Mouse (Mus musculus) heart, embryonic 12.5 days (tissue): ENCODE measurements around the gene A230072I06Rik. TPM values are rescaled to one million over a fixed set of nuclear protein-coding genes. Genes with fewer than 3 reads are reported as not detected.

Source experiments
- ATAC-seq: fragments of 200-750 bp; cut with Nextera tagmentation; 2 replicates; pipeline ENCODE4 v1.8.0; 2017; ENCODE audit warnings: moderate TSS enrichment, moderate library complexity; ENCODE audit not compliant: insufficient number of reproducible peaks, low FRiP score
- H3K27ac ChIP-seq: fragments of 300-500 bp; sonication (generic); 2 replicates; pipeline ENCODE4 v1.5.1; 2016; ENCODE audit warnings: mild to moderate bottlenecking, moderate library complexity; ENCODE audit not compliant: poor library complexity, severe bottlenecking
- H3K27me3 ChIP-seq: fragments of 300-500 bp; sonication (generic); replicated peaks from 2 replicates; pipeline ENCODE4 v1.6.1; 2016; ENCODE audit warnings: mild to moderate bottlenecking, moderate library complexity
- H3K36me3 ChIP-seq: fragments of 300-500 bp; sonication (generic); 2 replicates; pipeline ENCODE4 v1.6.1; 2016; ENCODE audit warnings: mild to moderate bottlenecking, moderate library complexity
- H3K4me1 ChIP-seq: fragments of 300-500 bp; sonication (generic); replicated peaks from 2 replicates; pipeline ENCODE4 v1.6.1; 2016; ENCODE audit warnings: mild to moderate bottlenecking
- H3K4me2 ChIP-seq: fragments of 300-500 bp; sonication (generic); 2 replicates; pipeline ENCODE4 v1.6.1; 2016; ENCODE audit warnings: mild to moderate bottlenecking, moderate library complexity
- H3K4me3 ChIP-seq: fragments of 300-500 bp; sonication (generic); 2 replicates; pipeline ENCODE4 v1.5.1; 2016; ENCODE audit warnings: mild to moderate bottlenecking
- H3K9ac ChIP-seq: fragments of 300-500 bp; sonication (generic); 2 replicates; pipeline ENCODE4 v1.6.1; 2016; ENCODE audit warnings: mild to moderate bottlenecking, moderate library complexity
- H3K9me3 ChIP-seq: fragments of 300-500 bp; sonication (generic); replicated peaks from 2 replicates; pipeline ENCODE4 v1.6.1; 2016; ENCODE audit warnings: mild to moderate bottlenecking, moderate library complexity
- WGBS: fragments of 180-500 bp; shearing (Covaris S2); methylation state at CpG from one replicate; pipeline ENCODE4 v1.1.7; 2016; 5-methylcytosine and 5-hydroxymethylcytosine counted together
- polyA plus RNA-seq: library from polyadenylated mRNA; unstranded; fragments of >200 nt; fragmentation: Nextera tagmentation; extraction: Ambion mirVana; gene quantifications from 2 replicates; pipeline ENCODE4 v1.2.1, GENCODE M21; 2016

Gene A230072I06Rik
- polyA plus RNA-seq, 1 experiment from 2014 or later: not detected

GRCm38 (mm10) chr8:12279482-12280192 lies 1.0 kb downstream of the A230072I06Rik start:
- Histone ChIP-seq H3K9me3 (no peaks in the 10 kb centered on the region), H3K9ac (no peak overlapping the region), H3K27ac (peak overlapping the region; percentile 52), H3K36me3 (no peaks in the 10 kb centered on the region), H3K27me3 (peaks cover 6% of the 10 kb centered on the region; the same call in 1 of the 2 replicates), H3K4me2 (peak overlapping the region; percentile 33), H3K4me1 (peaks cover 20% of the 10 kb centered on the region), H3K4me3 (no peak overlapping the region)
- peak; percentile 30; the same call in 1 of the 2 replicates for ATAC-seq
- 48% methylated on average over 13 of the region's 13 CpGs for WGBS

GRCm38 (mm10) chr8:12282128-12282527 lies 3.5 kb downstream of the A230072I06Rik start:
- no peak overlapping the region for H3K9ac ChIP-seq
- no peak overlapping the region for H3K4me3 ChIP-seq
- no peak overlapping the region for H3K4me2 ChIP-seq
- peaks cover 6% of the 10 kb centered on the region; the same call in 1 of the 2 replicates for H3K27me3 ChIP-seq
- no peak overlapping the region for H3K27ac ChIP-seq
- H3K4me1 ChIP-seq: peaks cover 20% of the 10 kb centered on the region
- H3K9me3 ChIP-seq: no peaks in the 10 kb centered on the region
- no peak for ATAC-seq
- H3K36me3 ChIP-seq: no peaks in the 10 kb centered on the region
- 79% methylated on average over 22 of the region's 22 CpGs for WGBS

- Histone ChIP-seq H3K4me2 (no peak overlapping the region), H3K9ac (no peak overlapping the region), H3K4me1 (no peaks in the 10 kb centered on the region), H3K27me3 (peaks cover 5% of the 10 kb centered on the region; the same call in 1 of the 2 replicates), H3K4me3 (no peak overlapping the region), H3K27ac (no peak overlapping the region), H3K36me3 (no peaks in the 10 kb centered on the region), H3K9me3 (no peaks in the 10 kb centered on the region)
- ATAC-seq: no peak
Measured at GRCm38 (mm10) chr8:12290551-12290950, 11.9 kb downstream of the A230072I06Rik start.

- no peaks in the 10 kb centered on the region for H3K36me3 ChIP-seq
- ATAC-seq: no peak
- H3K27me3 ChIP-seq: peaks cover 28% of the 10 kb centered on the region
- H3K27ac ChIP-seq: no peak overlapping the region
- 76% methylated on average over 10 of the region's 10 CpGs for WGBS
- H3K9me3 ChIP-seq: no peaks in the 10 kb centered on the region; the same call in 1 of the 2 replicates
- no peak overlapping the region for H3K9ac ChIP-seq
- no peak overlapping the region for H3K4me2 ChIP-seq
- no peak overlapping the region for H3K4me3 ChIP-seq
- no peaks in the 10 kb centered on the region for H3K4me1 ChIP-seq
Measured at GRCm38 (mm10) chr8:12298326-12298950, 19.8 kb downstream of the A230072I06Rik start.

GRCm38 (mm10) chr8:12301998-12302397 lies 23.4 kb downstream of the A230072I06Rik start:
- H3K27ac ChIP-seq: no peak overlapping the region
- H3K27me3 ChIP-seq: peaks cover 29% of the 10 kb centered on the region
- 58% methylated on average over 14 of the region's 14 CpGs for WGBS
- no peak overlapping the region for H3K4me3 ChIP-seq
- ATAC-seq: no peak
- no peaks in the 10 kb centered on the region for H3K36me3 ChIP-seq
- no peaks in the 10 kb centered on the region for H3K4me1 ChIP-seq
- H3K9me3 ChIP-seq: no peaks in the 10 kb centered on the region; the same call in 1 of the 2 replicates
- no peak overlapping the region for H3K9ac ChIP-seq
- no peak overlapping the region for H3K4me2 ChIP-seq

DNA sequence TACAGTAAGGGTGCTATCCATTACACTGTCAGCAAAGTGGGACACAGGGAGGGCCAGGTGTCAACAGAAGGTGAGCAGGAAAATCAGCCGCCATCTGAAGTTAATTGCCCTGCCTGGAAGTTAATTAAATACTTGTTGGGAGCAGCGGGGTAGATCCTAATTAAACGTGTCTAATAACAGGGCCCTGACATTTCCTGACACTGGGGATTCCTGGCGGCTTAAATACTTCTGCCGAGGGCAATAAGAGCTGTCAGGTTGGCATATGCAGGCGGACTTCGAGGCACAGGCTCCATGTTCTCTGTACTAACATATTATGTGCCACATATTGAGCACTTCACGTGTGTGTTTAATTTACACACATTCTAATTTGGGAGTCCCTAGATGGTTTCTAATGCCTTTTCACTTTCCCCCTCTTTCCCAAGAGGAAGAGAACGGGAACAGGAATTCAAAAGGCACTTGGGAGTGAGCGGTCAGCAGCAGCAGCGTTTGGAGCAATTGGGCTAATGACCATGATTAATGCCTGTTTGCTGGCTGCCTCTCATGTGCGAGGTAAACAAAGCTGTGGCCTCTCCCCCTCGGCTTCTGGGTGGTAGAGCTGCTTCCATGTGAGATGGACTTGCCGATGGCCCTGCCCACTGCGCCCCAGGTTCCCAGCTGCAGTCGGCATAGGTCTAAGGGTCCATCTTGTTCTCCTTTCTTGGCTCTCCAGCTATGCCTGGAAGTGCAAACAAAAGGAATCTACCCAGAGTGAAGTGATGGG lies 34.5 kb downstream of the A230072I06Rik start:
- WGBS: 59% methylated on average over 16 of the region's 16 CpGs
- no peak overlapping the region for H3K9ac ChIP-seq
- no peaks in the 10 kb centered on the region for H3K36me3 ChIP-seq
- peaks cover 6% of the 10 kb centered on the region for H3K9me3 ChIP-seq
- no peaks in the 10 kb centered on the region for H3K4me1 ChIP-seq
- peaks cover 52% of the 10 kb centered on the region for H3K27me3 ChIP-seq
- no peak overlapping the region for H3K4me2 ChIP-seq
- H3K4me3 ChIP-seq: no peak overlapping the region
- no peak overlapping the region for H3K27ac ChIP-seq
- ATAC-seq: no peak

GRCm38 (mm10) chr8:12314258-12314657 lies 35.6 kb downstream of the A230072I06Rik start:
- Histone ChIP-seq H3K4me2 (no peak overlapping the region), H3K4me3 (no peak overlapping the region), H3K9me3 (0 out of 2 replicates have a peak, but pooled peaks cover 4% of the 10 kb centered on the region), H3K36me3 (no peaks in the 10 kb centered on the region), H3K4me1 (no peaks in the 10 kb centered on the region), H3K9ac (no peak overlapping the region), H3K27ac (no peak overlapping the region), H3K27me3 (peaks cover 62% of the 10 kb centered on the region)
- 56% methylated on average over 11 of the region's 11 CpGs for WGBS
- ATAC-seq: no peak

DNA sequence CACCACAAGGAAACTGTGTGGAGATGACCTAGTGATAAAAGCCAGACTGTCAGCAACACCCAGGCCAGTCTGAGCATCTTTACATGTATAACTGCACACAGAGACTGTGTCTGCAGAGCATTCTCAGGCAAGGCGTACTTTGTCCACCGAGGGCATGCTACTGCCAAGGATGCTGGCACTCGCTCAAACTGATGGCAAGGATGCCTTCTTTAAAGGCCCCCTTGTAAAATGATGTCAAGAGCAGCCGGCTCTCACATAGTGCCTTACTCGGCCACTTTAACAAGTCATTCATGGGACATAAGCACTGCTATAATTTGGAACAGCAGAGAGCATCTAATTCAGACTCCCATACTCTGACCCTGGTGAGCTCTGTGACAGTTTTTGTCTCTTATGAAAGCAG lies 36.6 kb downstream of the A230072I06Rik start:
- H3K4me2 ChIP-seq: no peak overlapping the region
- no peak for ATAC-seq
- H3K4me3 ChIP-seq: no peak overlapping the region
- no peak overlapping the region for H3K9ac ChIP-seq
- WGBS: 66% methylated on average over 5 of the region's 5 CpGs
- 0 out of 2 replicates have a peak, but pooled peaks cover 4% of the 10 kb centered on the region for H3K9me3 ChIP-seq
- peaks cover 61% of the 10 kb centered on the region for H3K27me3 ChIP-seq
- H3K27ac ChIP-seq: no peak overlapping the region
- no peaks in the 10 kb centered on the region for H3K36me3 ChIP-seq
- no peaks in the 10 kb centered on the region for H3K4me1 ChIP-seq

GRCm38 (mm10) chr8:12319755-12320455 lies 41.3 kb downstream of the A230072I06Rik start:
- ATAC-seq: no peak
- 75% methylated on average over 11 of the region's 11 CpGs for WGBS
- H3K36me3 ChIP-seq: no peaks in the 10 kb centered on the region
- H3K27me3 ChIP-seq: peaks cover 60% of the 10 kb centered on the region
- no peak overlapping the region for H3K4me3 ChIP-seq
- H3K9ac ChIP-seq: no peak overlapping the region
- no peak overlapping the region for H3K4me2 ChIP-seq
- peaks cover 30% of the 10 kb centered on the region for H3K4me1 ChIP-seq
- 0 out of 2 replicates have a peak, but pooled peaks cover 4% of the 10 kb centered on the region for H3K9me3 ChIP-seq
- H3K27ac ChIP-seq: no peak overlapping the region

DNA sequence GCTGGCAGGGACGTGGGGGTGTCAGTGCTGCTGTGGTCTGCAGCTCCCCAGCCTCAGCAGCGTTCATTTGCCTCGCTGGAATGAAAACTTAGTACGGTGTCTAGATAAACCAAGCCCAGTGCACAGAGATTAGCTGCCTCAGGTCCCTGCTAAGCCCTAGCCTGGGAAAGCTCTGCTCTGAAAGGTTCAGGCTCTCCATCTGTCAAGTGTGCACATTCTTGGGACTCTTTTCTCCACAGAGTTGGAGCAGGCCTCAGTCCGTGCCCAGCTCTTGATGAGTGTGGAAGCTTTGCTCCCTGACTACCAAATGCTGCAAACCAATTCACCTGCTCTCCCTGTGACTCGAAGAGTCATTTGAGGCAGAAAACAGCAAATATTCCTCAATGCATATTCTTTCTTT lies 43.5 kb downstream of the A230072I06Rik start:
- Histone ChIP-seq H3K4me1 (peaks cover 38% of the 10 kb centered on the region), H3K4me3 (no peak overlapping the region), H3K27ac (peak overlapping the region; percentile 1; the same call in 1 of the 2 replicates), H3K36me3 (no peaks in the 10 kb centered on the region), H3K9me3 (0 out of 2 replicates have a peak, but pooled peaks cover 4% of the 10 kb centered on the region), H3K9ac (no peak overlapping the region), H3K27me3 (peaks cover 49% of the 10 kb centered on the region), H3K4me2 (no peak overlapping the region)
- WGBS: 39% methylated on average over 6 of the region's 6 CpGs
- ATAC-seq: no peak
